Mouse (Mus musculus): Measurements from ENCODE around the gene Ucn2. TPM values are rescaled to one million over a fixed set of nuclear protein-coding genes. Genes with fewer than 3 reads are reported as not detected.

The Ucn2 gene
- total RNA-seq, 2 experiments from 2014 or later, result not detected

GRCm38 (mm10) chr9:108991428-108992084 lies 5.7 kb downstream of the Ucn2 start, which contains the start of gene Pfkfb4:
Pfkfb4 (plus strand) TSS chr9:108991778.
- peak; percentile 87 to 97 for DNase-seq (ENCODE audit: low spot score in 2 of 2)

GRCm38 (mm10) chr9:108992085-108992469 lies 6.3 kb downstream of the Ucn2 start:
- DNase-seq (ENCODE audit: low spot score in 2 of 2), result peak in 1 of 2 experiments; percentile 19

- DNase-seq (ENCODE audit: low spot score in 2 of 2), result no peak
These were observed 7.0 kb downstream of the Ucn2 start for GRCm38 (mm10) chr9:108992620-108993361.

GRCm38 (mm10) chr9:108996411-108996810 lies 10.6 kb downstream of the Ucn2 start:
- DNase-seq (ENCODE audit: low spot score in 2 of 2), result no peak

- no peak for DNase-seq (ENCODE audit: low spot score in 2 of 2)
These were observed 12.7 kb downstream of the Ucn2 start for GRCm38 (mm10) chr9:108998287-108999166.

DNA sequence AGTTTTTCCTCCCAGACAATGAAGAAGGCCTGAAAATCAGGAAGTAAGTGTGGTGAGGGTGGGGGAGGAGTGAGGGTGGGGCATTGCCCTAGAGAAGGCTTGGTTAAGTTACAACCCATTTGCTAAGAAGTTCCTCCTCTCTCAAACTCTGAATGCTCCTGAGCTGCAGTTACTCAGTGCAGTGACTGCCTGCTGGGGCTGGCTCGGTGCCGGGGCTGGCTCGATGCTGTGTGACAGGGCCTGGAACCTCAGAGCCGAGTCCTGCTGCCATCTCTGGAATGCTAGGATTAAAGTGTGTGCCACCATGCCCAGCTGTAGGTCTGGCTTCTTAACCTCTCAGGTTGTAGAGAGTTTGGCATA lies 13.3 kb downstream of the Ucn2 start:
- DNase-seq (ENCODE audit: low spot score in 2 of 2), result no peak

- peak in 1 of 2 experiments; percentile 42 for DNase-seq (ENCODE audit: low spot score in 2 of 2)
These were observed 14.9 kb downstream of the Ucn2 start for GRCm38 (mm10) chr9:109000726-109001125.

DNA sequence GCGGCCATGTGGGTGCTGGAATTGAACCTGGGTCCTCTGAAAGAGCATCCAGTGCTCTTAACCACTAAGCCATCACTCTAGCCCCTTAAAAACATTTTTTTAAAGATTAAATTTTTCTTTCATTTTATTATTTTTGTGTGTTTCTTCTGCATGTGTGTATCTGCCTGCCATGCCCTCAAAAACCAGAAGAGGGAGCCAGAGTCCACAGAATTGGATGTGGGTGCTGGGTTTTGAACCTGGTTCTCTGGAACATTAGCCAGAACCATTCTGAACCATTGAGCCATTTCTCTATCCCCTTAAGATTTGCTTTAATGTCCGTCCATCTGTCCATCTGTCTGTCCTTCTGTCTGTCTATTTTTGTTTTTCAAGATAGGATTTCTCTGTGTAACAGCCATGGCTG lies 17.4 kb downstream of the Ucn2 start:
- no peak for DNase-seq (ENCODE audit: low spot score in 2 of 2)

GRCm38 (mm10) chr9:109007025-109007780 lies 21.4 kb downstream of the Ucn2 start:
- no peak for DNase-seq (ENCODE audit: low spot score in 2 of 2)

- no peak for DNase-seq (ENCODE audit: low spot score in 2 of 2)
These were observed 22.3 kb downstream of the Ucn2 start for GRCm38 (mm10) chr9:109008081-109008480.

GRCm38 (mm10) chr9:109008994-109009635 lies 23.3 kb downstream of the Ucn2 start:
- no peak for DNase-seq (ENCODE audit: low spot score in 2 of 2)

DNA sequence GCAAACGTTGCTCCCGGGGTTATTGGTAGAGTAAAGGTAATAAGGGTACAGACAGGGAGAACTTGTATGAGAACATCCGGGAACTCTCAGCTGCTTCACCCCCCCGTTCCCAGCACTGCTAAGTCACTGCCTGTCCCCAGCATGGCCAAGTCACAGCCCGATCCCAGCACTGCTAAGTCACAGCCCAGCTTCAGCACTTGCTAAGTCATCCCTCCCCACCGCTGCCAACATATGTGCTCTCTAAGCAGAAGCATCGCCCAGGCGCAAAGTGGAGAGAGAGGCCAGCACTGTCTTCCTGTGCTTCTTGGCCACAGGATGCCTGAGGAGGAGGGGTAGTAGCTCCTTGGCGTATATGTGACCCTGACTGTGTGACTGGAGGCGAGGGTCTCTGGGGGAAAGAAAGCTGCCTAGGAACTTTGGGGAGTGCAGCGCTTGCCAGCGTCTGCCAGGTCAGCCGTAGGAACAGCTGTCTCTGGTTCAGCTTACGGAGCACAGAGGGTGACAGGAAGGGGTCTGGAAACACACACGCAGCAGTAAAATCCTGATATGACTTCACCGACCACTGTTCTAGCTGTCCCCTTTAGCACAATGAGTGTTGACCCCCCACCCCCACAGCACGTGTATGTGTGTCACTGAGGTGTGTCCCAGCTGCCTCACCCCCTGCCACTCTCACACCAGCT lies 24.0 kb downstream of the Ucn2 start:
- no peak for DNase-seq (ENCODE audit: low spot score in 2 of 2)

- no peak for DNase-seq (ENCODE audit: low spot score in 2 of 2)
These were observed 24.5 kb downstream of the Ucn2 start for GRCm38 (mm10) chr9:109010316-109010690.

DNA sequence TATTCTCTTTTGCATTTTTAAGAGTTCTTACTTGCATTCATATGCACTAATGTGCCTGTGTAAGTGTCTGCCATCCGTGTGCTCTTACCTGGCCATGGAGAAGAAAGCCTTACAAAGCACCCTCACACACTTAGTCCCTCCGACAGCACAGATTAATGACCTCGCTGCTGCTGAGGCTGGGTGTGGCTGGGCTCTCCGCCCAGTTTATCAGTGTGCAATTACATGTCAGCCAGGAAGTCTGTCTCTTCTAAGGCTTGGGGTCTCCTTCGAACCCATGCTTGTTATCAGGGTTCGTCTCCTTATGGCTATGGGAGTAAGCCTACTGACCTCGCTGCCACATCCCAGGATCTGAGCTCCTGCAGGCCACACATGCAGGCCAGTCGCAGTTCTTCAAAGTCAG lies 29.6 kb downstream of the Ucn2 start:
- no peak for DNase-seq (ENCODE audit: low spot score in 2 of 2)

- DNase-seq (ENCODE audit: low spot score in 2 of 2), result no peak
These were observed 31.3 kb downstream of the Ucn2 start for GRCm38 (mm10) chr9:109016973-109017604.

DNA sequence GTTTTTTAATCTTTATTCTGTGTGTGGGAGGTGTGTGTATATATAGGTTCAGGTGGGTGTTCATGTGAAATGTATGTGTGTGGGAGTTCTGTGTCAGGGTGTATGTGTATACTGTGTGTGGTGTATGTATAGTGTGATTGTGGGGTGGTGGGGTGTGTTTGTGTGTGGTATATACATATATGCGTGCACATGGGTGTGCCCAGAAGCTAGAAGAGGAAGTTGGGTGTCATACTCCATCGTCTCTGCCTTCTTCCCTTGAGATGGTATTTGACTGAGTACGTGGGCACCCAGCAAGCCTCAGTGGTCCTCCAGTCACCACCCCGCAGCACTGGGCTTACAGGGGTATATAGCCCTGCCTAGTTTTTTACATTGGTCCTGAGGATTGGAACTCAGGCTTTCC lies 35.6 kb downstream of the Ucn2 start:
- DNase-seq (ENCODE audit: low spot score in 2 of 2), result no peak

DNA sequence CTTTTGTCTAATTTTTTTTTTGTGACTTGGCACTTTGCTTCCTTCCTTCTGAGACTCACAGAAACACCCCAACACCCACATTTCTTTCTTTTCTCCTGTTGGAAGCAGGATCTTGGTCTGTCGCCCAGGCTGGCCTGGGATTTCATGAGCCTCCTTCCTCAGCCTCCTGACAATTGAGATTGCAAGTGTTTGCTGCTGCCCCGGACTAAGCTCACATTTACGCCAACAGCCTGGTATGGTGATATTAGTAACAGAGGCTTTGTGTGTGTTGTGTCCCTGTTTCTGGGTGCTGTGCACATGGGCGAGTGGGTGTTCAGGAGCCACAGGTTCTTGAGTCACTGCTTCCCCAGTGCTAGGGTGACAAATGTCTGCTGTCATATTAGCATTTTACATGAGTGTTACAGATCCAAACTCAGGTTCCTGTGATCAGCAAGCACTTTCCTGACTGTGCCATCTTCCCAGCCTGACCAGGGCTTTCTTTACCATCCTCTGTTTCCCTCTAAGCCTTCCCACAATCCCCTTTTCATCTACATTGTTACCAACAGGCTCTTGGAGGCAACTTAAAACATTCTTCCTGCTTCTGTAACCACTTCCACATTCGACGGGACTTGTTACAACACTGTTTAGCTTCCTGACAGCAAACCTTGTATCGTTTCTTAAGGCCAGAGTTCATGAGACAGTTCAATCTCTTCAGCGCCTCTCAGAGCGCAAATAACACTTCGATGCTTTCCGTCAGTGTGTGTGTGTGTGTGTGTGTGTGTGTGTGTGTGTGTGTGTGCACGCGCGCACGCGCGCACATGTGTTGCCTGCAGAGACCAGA lies 37.3 kb downstream of the Ucn2 start:
- peak in 1 of 2 experiments; percentile 23 for DNase-seq (ENCODE audit: low spot score in 2 of 2)

- no peak for DNase-seq (ENCODE audit: low spot score in 2 of 2)
These were observed 41.7 kb downstream of the Ucn2 start for GRCm38 (mm10) chr9:109027521-109027920.

GRCm38 (mm10) chr9:109028421-109028820 lies 42.6 kb downstream of the Ucn2 start:
- no peak for DNase-seq (ENCODE audit: low spot score in 2 of 2)

All from layer of hippocampus, postnatal 14 days (tissue).